Mouse (Mus musculus) skeletal muscle tissue, postnatal 0 days (tissue): ENCODE data around the gene Krt17. TPM values are rescaled to one million over a fixed set of nuclear protein-coding genes. Genes with fewer than 3 reads are reported as not detected.

Source experiments
- polyA plus RNA-seq: library from polyadenylated mRNA; unstranded; fragments of >200 nt; fragmentation: Nextera tagmentation; extraction: Ambion mirVana; gene quantifications from 2 replicates; pipeline ENCODE4 v1.2.1, GENCODE M21; 2015

Gene Krt17
- 15.6 TPM in 1 of 2 replicates, not detected in the other for polyA plus RNA-seq

DNA sequence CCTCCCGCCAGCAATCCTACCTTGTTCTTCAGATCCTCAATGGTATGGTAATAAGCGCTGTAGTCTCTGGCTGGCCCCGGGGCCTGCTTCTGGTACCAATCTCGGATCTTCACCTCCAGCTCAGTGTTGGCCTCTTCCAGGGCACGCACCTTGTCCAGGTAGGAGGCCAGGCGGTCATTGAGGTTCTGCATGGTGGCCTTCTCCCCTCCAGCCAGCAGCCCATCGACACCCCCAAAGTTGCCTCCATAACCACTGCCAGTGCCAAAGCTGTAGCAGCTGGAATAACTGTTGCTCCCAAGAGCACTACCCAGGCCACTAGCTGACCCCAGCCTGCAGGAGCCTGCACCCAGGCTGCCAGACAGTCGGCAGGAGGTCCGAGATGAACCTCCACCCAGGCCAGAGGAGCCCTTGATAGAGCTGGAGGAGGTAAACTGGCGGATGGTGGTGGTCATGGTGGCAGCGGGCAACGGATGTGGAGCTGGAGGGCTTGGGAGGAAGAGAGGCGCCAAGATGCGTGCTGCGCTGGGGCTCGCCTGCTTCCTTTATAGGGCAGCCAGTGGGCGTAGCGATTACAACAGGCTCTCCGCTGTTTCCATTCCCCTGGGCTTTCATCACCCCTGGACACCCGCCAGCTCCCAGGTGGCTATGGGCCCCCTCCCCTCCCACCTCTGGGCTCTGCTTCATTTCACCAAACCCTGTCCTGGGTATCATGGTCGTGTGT lies at the start of gene Krt17:
Krt17 (minus strand) TSS at position 516 of the 721 bp plus-strand sequence.

DNA sequence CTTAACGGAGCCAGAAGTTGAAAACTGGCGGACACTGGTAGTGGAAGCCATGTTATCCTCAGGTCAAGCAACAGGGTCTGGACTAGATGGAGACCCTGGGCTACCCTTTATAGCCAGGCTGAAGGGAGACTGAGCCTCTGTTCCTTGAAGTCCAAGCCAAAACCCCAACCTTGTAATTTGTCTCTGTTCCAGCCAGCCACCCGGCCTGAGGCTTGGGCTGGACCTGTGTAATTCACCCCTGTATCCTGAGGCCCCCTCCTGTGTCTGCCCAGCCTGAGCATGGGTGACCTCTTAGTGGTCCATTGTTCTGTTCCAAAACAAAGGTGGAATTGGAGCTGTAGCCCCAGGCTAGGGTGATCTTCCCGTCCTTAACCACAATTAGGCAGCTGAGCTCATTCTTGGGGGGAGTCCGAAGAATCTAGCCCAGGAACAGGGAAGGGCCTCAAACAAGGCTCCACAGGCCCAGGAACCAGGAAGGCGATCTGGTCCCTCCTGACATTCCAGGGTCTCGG lies 9.0 kb upstream of the Krt17 start, which contains the start of gene Krt42:
Krt42 (minus strand) TSS at position 51 of the 512 bp plus-strand sequence.

DNA sequence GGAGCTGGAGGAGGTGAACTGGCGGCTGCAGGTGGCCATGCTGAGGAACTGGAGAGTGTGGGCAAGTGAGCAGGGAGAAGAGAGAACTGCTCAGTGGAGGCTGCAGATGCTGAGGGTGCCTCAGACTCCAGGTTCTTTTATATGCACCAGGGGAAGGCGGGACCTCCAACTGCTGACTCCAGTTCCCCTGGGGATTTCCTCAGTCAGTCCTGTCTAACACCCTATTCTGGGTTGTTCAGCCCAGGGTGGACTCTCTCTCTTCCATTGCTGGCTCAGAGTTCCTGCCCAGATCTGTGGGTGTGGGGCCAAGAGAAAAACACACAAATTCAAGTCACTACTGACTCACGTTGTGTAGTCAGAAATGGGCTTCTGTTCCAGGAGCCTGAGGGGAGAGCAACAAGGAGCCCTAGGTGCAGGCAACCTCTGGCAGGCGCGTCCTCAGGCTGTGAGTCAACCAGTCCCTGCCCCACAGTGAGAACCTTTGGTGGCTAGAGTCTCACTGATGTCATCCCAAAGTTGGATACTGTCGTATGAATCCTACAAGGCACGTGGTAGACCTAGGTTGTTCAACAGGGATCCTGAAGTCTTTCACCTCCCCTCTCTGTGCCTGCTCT lies 11.9 kb downstream of the Krt17 start, which contains the start of gene Krt16:
Krt16 (minus strand) TSS at position 51 of the 614 bp plus-strand sequence.

DNA sequence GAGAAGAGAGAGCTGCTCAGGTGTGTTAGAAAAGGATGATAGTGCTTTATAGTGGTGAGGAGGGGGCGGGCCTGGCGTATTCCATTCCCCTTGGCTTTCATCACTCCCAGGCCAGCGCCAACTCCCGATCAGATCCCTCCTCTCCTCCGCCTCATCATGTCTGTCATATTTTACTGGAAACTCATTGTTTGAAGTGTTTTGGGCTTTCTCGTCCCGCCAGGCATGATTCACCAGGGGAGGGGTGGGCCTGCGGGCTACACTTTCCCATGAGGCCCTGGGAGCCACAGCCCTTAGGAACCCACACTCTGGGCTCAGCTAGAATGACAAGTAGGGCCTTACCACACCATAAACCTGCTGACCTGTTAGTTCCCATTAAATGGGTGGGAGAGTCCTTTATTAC lies 53.3 kb downstream of the Krt17 start, which contains the start of gene Krt14:
Krt14 (minus strand) TSS at position 51 of the 400 bp plus-strand sequence.

Other genes starting within 250 kb of the Krt17 start
- not detected in 2 replicates for gene Krt33a, start 244.8 kb downstream of the Krt17 start, polyA plus RNA-seq
- gene Krt33b, start 231.2 kb downstream of the Krt17 start, polyA plus RNA-seq: 1.1 and 1.4 TPM in 2 replicates
- gene Krt34, start 219.5 kb downstream of the Krt17 start, polyA plus RNA-seq: not detected in 2 replicates
- 0.22 and 0.33 TPM in 2 replicates for gene Krt31, start 210.5 kb downstream of the Krt17 start, polyA plus RNA-seq
- not detected in 2 replicates for gene Krt32, start 172.8 kb downstream of the Krt17 start, polyA plus RNA-seq
- gene Krt35, start 164.8 kb downstream of the Krt17 start, polyA plus RNA-seq: 0.07 TPM in 1 of 2 replicates, not detected in the other
- not detected in 2 replicates for gene Krt36, start 155.4 kb downstream of the Krt17 start, polyA plus RNA-seq
- not detected in 2 replicates for gene Krt13, start 139.5 kb downstream of the Krt17 start, polyA plus RNA-seq
- gene Krt15, start 125.1 kb downstream of the Krt17 start, polyA plus RNA-seq: 19.8 TPM in 1 of 2 replicates, not detected in the other
- gene Krt19, start 112.4 kb downstream of the Krt17 start, polyA plus RNA-seq: 0.55 and 0.63 TPM in 2 replicates
- not detected in 2 replicates for gene Krt9, start 67.8 kb downstream of the Krt17 start, polyA plus RNA-seq
- gene Krt14, start 53.5 kb downstream of the Krt17 start, polyA plus RNA-seq: 0.09 and 68.1 TPM in 2 replicates
- 0.69 TPM in 1 of 2 replicates, not detected in the other for gene Krt16, start 12.1 kb downstream of the Krt17 start, polyA plus RNA-seq
- not detected in 2 replicates for gene Krt42, start 8.8 kb upstream of the Krt17 start, polyA plus RNA-seq
- 1,439 and 1,728 TPM in 2 replicates for gene Eif1, start 58.9 kb upstream of the Krt17 start, polyA plus RNA-seq
- gene Gast, start 73.4 kb upstream of the Krt17 start, polyA plus RNA-seq: 0.44 TPM in 1 of 2 replicates, not detected in the other
- 0.51 and 0.56 TPM in 2 replicates for gene Hap1, start 95.1 kb upstream of the Krt17 start, polyA plus RNA-seq
- gene Jup, start 136.7 kb upstream of the Krt17 start, polyA plus RNA-seq: 36.6 and 44.0 TPM in 2 replicates
- 29.9 and 43.6 TPM in 2 replicates for gene P3h4, start 153.8 kb upstream of the Krt17 start, polyA plus RNA-seq
- gene Fkbp10, start 154.7 kb upstream of the Krt17 start, polyA plus RNA-seq: 60.9 and 82.7 TPM in 2 replicates
- gene Nt5c3b, start 180.8 kb upstream of the Krt17 start, polyA plus RNA-seq: 46.3 and 48.7 TPM in 2 replicates
- gene Klhl10, start 180.9 kb upstream of the Krt17 start, polyA plus RNA-seq: 0.23 and 0.44 TPM in 2 replicates
- gene Klhl11, start 211.7 kb upstream of the Krt17 start, polyA plus RNA-seq: 3.1 and 3.7 TPM in 2 replicates